Mouse (Mus musculus) lung, adult 2 months (tissue): Measurements from ENCODE around the gene Ptprk.

Source experiments
- CTCF ChIP-seq: fragments of 200-500 bp; IDR thresholded peaks from 2 replicates; pipeline ENCODE4 v1.5.1; 2011; ENCODE audit warnings: mild to moderate bottlenecking, low read length, control low read depth; ENCODE audit not compliant: insufficient read depth
- POLR2A ChIP-seq: fragments of 200-500 bp; IDR thresholded peaks from 2 replicates; pipeline ENCODE4 v1.6.1; 2011; ENCODE audit warnings: low read depth, mild to moderate bottlenecking, control low read depth, low read length, borderline replicate concordance; ENCODE audit errors: extremely low read depth

GRCm38 (mm10) chr10:28425371-28425770 is 350.8 kb downstream of the Ptprk start:
- TF ChIP-seq CTCF (no peak), POLR2A (no peak)
